Mouse (Mus musculus) lung, embryonic 14.5 days (tissue): ENCODE data around the gene 4930519P11Rik. TPM values are rescaled to one million over a fixed set of nuclear protein-coding genes. Genes with fewer than 3 reads are reported as not detected.

Experiments used
- ATAC-seq: fragments of 200-750 bp; cut with Nextera tagmentation; 2 replicates; pipeline ENCODE4 v1.8.0; 2017; ENCODE audit warnings: mild to moderate bottlenecking, moderate TSS enrichment, moderate library complexity; ENCODE audit not compliant: insufficient read depth
- DNase-seq: peaks from one replicate; pipeline ENCODE4 v3.0.0-alpha.2; 2015
- H3K27ac ChIP-seq: fragments of 300-500 bp; sonication (generic); 2 replicates; pipeline ENCODE4 v1.5.1; 2014; ENCODE audit warnings: low read depth, mild to moderate bottlenecking, moderate library complexity
- H3K27me3 ChIP-seq: fragments of 300-500 bp; sonication (generic); 2 replicates; pipeline ENCODE4 v1.6.1; 2014; ENCODE audit warnings: low read length, control low read depth; ENCODE audit not compliant: insufficient read depth
- H3K36me3 ChIP-seq: fragments of 300-500 bp; sonication (generic); 2 replicates; pipeline ENCODE4 v1.6.1; 2014; ENCODE audit warnings: control low read depth; ENCODE audit not compliant: insufficient read depth
- H3K4me1 ChIP-seq: fragments of 300-500 bp; sonication (generic); 2 replicates; pipeline ENCODE4 v1.6.1; 2014; ENCODE audit warnings: antibody characterized with exemption, control low read depth; ENCODE audit not compliant: insufficient read depth
- H3K4me2 ChIP-seq: fragments of 300-500 bp; sonication (generic); 2 replicates; pipeline ENCODE4 v1.6.1; 2014; ENCODE audit warnings: mild to moderate bottlenecking
- H3K4me3 ChIP-seq: fragments of 300-500 bp; sonication (generic); 2 replicates; pipeline ENCODE4 v1.5.1; 2014; ENCODE audit warnings: low read depth, low read length
- H3K9ac ChIP-seq: fragments of 300-500 bp; sonication (generic); 2 replicates; pipeline ENCODE4 v1.6.1; 2014
- H3K9me3 ChIP-seq: fragments of 300-500 bp; sonication (generic); 2 replicates; pipeline ENCODE4 v1.6.1; 2016; ENCODE audit warnings: low read depth, low read length, control low read depth
- CTCF ChIP-seq: IDR thresholded peaks from 2 replicates; pipeline ENCODE4 v1.5.1; 2016; ENCODE audit warnings: antibody characterized with exemption, low read depth
- WGBS: fragments of 180-500 bp; shearing (Covaris S2); extraction: QIAGEN DNeasy Blood & Tissue Kit; methylation state at CpG from one replicate; pipeline ENCODE4 v1.1.7; 2014; 5-methylcytosine and 5-hydroxymethylcytosine counted together
- polyA plus RNA-seq: library from polyadenylated mRNA; unstranded; fragments of >200 nt; fragmentation: Nextera tagmentation; extraction: Ambion mirVana; gene quantifications from 2 replicates; pipeline ENCODE4 v1.2.1, GENCODE M21; 2014

4930519P11Rik gene
- polyA plus RNA-seq, 1 experiment from 2014 or later, result 0.83 TPM

GRCm38 (mm10) chr2:154655878-154656414, 42.7 kb upstream of the 4930519P11Rik start:
- TF ChIP-seq CTCF, result no peak
- Histone ChIP-seq H3K9me3 (no peaks in the 10 kb centered on the region), H3K27me3 (no peaks in the 10 kb centered on the region), H3K4me1 (peaks cover 4% of the 10 kb centered on the region), H3K9ac (no peak overlapping the region), H3K4me3 (peak overlapping the region; percentile 92), H3K27ac (0 out of 2 replicates have a peak overlapping the region, but pooled peaks have one; percentile 14), H3K4me2 (peak overlapping the region; percentile 84), H3K36me3 (peaks cover 3% of the 10 kb centered on the region; the same call in 1 of the 2 replicates)
- whole genome bisulfite sequencing, result 74% methylated on average over 2 of the region's 2 CpGs
- ATAC-seq (no peak), DNase-seq (no peak)

GRCm38 (mm10) chr2:154654976-154655375, 41.7 kb upstream of the 4930519P11Rik start:
- no peak for ATAC-seq

GRCm38 (mm10) chr2:154651363-154651762, 38.1 kb upstream of the 4930519P11Rik start, which contains the start of gene Chmp4b:
Gene Chmp4b, plus strand, starts transcription at chr2:154651705.
- H3K4me3 ChIP-seq, result no peak within 1 kb of the TSS
- H3K4me2 ChIP-seq, result peak within 1 kb of the TSS; percentile 42; the same call in 1 of the 2 replicates
- DNase-seq, result peak; percentile 77
- no peaks in the 10 kb centered on the region for H3K4me1 ChIP-seq
- H3K9ac ChIP-seq, result no peak within 1 kb of the TSS; the same call in 1 of the 2 replicates
- 34% methylated on average over 8 of the region's 8 CpGs for WGBS
- H3K27me3 ChIP-seq, result no peaks in the 10 kb centered on the region
- H3K36me3 ChIP-seq, result no peaks in the 10 kb centered on the region
- peak; percentile 74 for ATAC-seq
- TF ChIP-seq CTCF, result no peak
- H3K27ac ChIP-seq, result peak within 1 kb of the TSS; percentile 92
- H3K9me3 ChIP-seq, result no peaks in the 10 kb centered on the region

More at GRCm38 (mm10) chr2:154654976-154655375, 41.7 kb upstream of the 4930519P11Rik start:
- no peak overlapping the region for H3K4me3 ChIP-seq
- peaks cover 4% of the 10 kb centered on the region for H3K4me1 ChIP-seq
- no peaks in the 10 kb centered on the region for H3K36me3 ChIP-seq
- DNase-seq, result no peak
- no peak for TF ChIP-seq CTCF
- no peak overlapping the region for H3K9ac ChIP-seq
- 88% methylated on average over 12 of the region's 12 CpGs for whole genome bisulfite sequencing
- no peaks in the 10 kb centered on the region for H3K9me3 ChIP-seq
- H3K27ac ChIP-seq, result no peak overlapping the region
- H3K4me2 ChIP-seq, result no peak overlapping the region
- H3K27me3 ChIP-seq, result no peaks in the 10 kb centered on the region

- H3K27me3 ChIP-seq, result no peaks in the 10 kb centered on the region
- no peak overlapping the region for H3K9ac ChIP-seq
- DNase-seq (no peak), ATAC-seq (no peak)
- H3K36me3 ChIP-seq, result peaks cover 6% of the 10 kb centered on the region; the same call in 1 of the 2 replicates
- H3K27ac ChIP-seq, result peak overlapping the region; percentile 92
- 72% methylated on average over 3 of the region's 3 CpGs for WGBS
- H3K4me3 ChIP-seq, result no peak overlapping the region
- no peaks in the 10 kb centered on the region for H3K9me3 ChIP-seq
- no peaks in the 10 kb centered on the region for H3K4me1 ChIP-seq
- H3K4me2 ChIP-seq, result no peak overlapping the region
- TF ChIP-seq CTCF, result peak; percentile 13; the same call in 1 of the 2 replicates
Observed at GRCm38 (mm10) chr2:154650404-154650803, 37.2 kb upstream of the 4930519P11Rik start.

GRCm38 (mm10) chr2:154648086-154648485, 34.8 kb upstream of the 4930519P11Rik start:
- no peak overlapping the region for H3K4me2 ChIP-seq
- H3K9ac ChIP-seq, result no peak overlapping the region
- ATAC-seq (no peak), DNase-seq (peak; percentile 61)
- peaks cover 21% of the 10 kb centered on the region; the same call in 1 of the 2 replicates for H3K36me3 ChIP-seq
- no peaks in the 10 kb centered on the region for H3K4me1 ChIP-seq
- H3K27me3 ChIP-seq, result no peaks in the 10 kb centered on the region
- peak; percentile 61 for TF ChIP-seq CTCF
- no peaks in the 10 kb centered on the region for H3K9me3 ChIP-seq
- no peak overlapping the region for H3K27ac ChIP-seq
- 19% methylated on average over 3 of the region's 3 CpGs for WGBS
- no peak overlapping the region for H3K4me3 ChIP-seq

DNA sequence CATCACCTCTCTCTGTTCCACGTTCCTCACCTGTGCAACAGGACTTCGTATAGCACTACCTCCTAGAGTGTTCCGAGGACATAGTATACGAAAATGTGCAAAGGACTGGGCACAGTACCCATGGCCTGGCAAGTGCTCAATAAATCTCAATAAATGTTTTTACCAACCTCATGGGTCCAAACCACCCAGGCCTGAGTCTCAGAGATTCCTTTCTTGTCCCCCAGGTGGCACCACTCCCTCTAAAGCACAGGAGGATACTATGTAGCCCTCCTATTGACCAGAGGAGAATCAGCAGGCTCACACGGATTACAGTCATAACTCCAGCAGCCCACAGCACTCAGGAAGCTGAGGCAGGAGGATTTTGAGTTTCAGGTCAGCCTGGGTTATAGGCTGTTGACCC, 33.4 kb upstream of the 4930519P11Rik start:
- no peaks in the 10 kb centered on the region for H3K27me3 ChIP-seq
- no peak for ATAC-seq
- WGBS, result 76% methylated on average over 5 of the region's 5 CpGs
- peak; percentile 37 for DNase-seq
- peak; percentile 55 for TF ChIP-seq CTCF
- H3K27ac ChIP-seq, result no peak overlapping the region
- no peaks in the 10 kb centered on the region for H3K4me1 ChIP-seq
- peaks cover 21% of the 10 kb centered on the region; the same call in 1 of the 2 replicates for H3K36me3 ChIP-seq
- H3K4me2 ChIP-seq, result no peak overlapping the region
- no peaks in the 10 kb centered on the region for H3K9me3 ChIP-seq
- no peak overlapping the region for H3K4me3 ChIP-seq
- H3K9ac ChIP-seq, result no peak overlapping the region

GRCm38 (mm10) chr2:154642712-154643385, 29.6 kb upstream of the 4930519P11Rik start:
- no peak overlapping the region for H3K9ac ChIP-seq
- DNase-seq (no peak), ATAC-seq (no peak)
- H3K4me1 ChIP-seq, result no peaks in the 10 kb centered on the region
- peaks cover 29% of the 10 kb centered on the region for H3K36me3 ChIP-seq
- H3K27me3 ChIP-seq, result no peaks in the 10 kb centered on the region
- no peaks in the 10 kb centered on the region for H3K9me3 ChIP-seq
- TF ChIP-seq CTCF, result peak; percentile 39
- H3K4me2 ChIP-seq, result no peak overlapping the region
- H3K4me3 ChIP-seq, result no peak overlapping the region
- peak overlapping the region; percentile 24; the same call in 1 of the 2 replicates for H3K27ac ChIP-seq
- 69% methylated on average over 6 of the region's 6 CpGs for WGBS
